Mouse (Mus musculus): ENCODE data around the gene Olfr1504.
"Not testable (repeated sequence)": the region's sequence is repeated elsewhere in the genome, so short reads cannot be mapped to it uniquely, and the experiment has no call there.

Gene Olfr1504

DNA sequence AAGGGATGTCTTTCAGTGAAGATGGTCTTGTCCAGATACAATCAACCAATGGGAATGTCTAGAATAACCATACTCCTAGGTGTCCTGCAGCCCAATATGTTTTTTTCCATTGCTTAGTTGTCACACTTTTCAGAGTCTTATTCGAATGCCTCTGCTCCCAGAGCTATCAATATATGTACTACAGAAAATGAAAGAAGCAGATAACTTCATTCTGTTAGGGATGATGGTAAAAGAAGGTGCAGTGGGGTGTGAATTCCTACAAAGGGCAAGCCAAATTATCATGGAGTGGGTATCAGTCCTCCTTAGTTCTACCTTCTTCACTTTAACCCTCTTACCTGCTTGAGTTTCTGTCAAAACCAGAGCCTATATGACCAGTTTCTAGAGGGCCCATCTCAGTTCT is at the start of gene Olfr1504:
Olfr1504 (minus strand) TSS at position 101 of the 400 bp plus-strand sequence.
- no peak for DNase-seq

DNA sequence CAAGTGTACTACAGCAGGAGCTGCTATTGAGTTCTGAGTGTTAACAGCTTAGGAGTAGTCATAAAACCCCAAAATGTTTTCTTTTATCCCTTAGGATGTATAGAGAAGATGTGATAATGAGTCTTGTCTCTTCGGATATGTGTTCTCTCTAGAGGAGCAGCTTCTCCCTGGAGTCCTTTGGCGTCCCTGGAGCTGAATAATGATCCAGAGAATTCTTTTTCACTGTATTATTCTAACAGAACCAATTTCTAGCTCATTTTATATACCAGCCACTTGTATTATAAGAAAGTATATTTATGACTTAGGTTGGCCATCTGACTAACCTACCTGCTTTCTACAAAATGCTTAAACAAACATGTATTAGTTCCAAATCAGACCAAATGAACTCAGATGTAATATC is 15.5 kb upstream of the Olfr1504 start, which contains the start of gene Olfr1505:
Olfr1505 (plus strand) TSS at position 301 of the 400 bp plus-strand sequence.
- DNase-seq = no peak

- no peak for DNase-seq
Observed at GRCm38 (mm10) chr19:13861495-13861894, 36.2 kb downstream of the Olfr1504 start, which contains the start of gene Olfr1502. Olfr1502 (plus strand) TSS chr19:13861795.

DNA sequence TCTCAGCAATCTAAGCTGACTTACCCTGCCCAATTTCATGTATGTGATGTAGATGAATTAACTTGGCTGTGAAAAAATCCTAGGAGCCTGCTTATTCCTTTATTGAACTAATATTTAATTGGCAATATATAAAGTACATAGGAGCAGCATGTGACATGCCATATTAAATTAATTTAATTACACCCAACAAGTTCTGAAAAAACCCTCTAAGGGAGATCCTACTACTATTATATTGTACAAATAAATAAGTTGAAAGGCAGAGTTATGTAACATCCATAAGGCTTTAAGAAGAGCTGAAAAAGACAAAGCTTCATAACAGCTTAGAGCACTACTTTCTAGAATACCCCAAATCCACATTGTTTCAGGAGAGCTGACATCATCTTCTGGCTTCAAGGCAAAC is 47.1 kb downstream of the Olfr1504 start, which contains the start of gene Olfr1501:
Olfr1501 (minus strand) TSS at position 101 of the 400 bp plus-strand sequence.
- DNase-seq = not testable (repeated sequence)
